Mouse (Mus musculus) CH12.LX (cell line): ENCODE measurements at regions not wholly inside any gene's neighbourhood (a gene's known extent, or its start where the extent isn't known, plus 50 kb on each side); places are given as distances from the start of the nearest gene placed in this dataset.

Source experiments
- DNase-seq: peaks from one replicate; pipeline ENCODE4 v3.0.0-alpha.2; 2013; ENCODE audit errors: extremely low read depth
- H3K27ac ChIP-seq: 2 replicates; pipeline ENCODE4 v1.5.1; 2012; ENCODE audit warnings: low read depth, mild to moderate bottlenecking, control low read depth, moderate library complexity; ENCODE audit not compliant: insufficient read depth
- H3K27me3 ChIP-seq: replicated peaks from 2 replicates; pipeline ENCODE3; 2012; ENCODE audit warnings: inconsistent platforms
- H3K36me3 ChIP-seq, 2 experiments: replicated peaks in 1 of 2; 2 replicates each; pipeline versions ENCODE3 to v1.6.1; 2012; ENCODE audit warnings: inconsistent platforms in 1 of 2, low read length in 1 of 2, mild to moderate bottlenecking in 1 of 2, mixed read lengths in 1 of 2, moderate library complexity in 1 of 2; ENCODE audit not compliant: control insufficient read depth in 1 of 2, insufficient read depth in 1 of 2
- H3K4me1 ChIP-seq, 2 experiments: 2 replicates each; pipeline ENCODE4 v1.6.1; 2012; ENCODE audit warnings: inconsistent platforms in 1 of 2, moderate library complexity in 1 of 2; ENCODE audit not compliant: insufficient read depth in 2 of 2, control insufficient read depth in 1 of 2
- H3K4me2 ChIP-seq: 2 replicates; pipeline ENCODE4 v1.6.1; 2012; ENCODE audit warnings: low read depth, mild to moderate bottlenecking, control low read depth; ENCODE audit not compliant: poor library complexity, insufficient read depth, severe bottlenecking
- H3K4me3 ChIP-seq, 3 experiments: fragments of 150-350 bp in 1 of 3; sonication (generic) in 1 of 3; replicated peaks in 1 of 3; 2 replicates each; pipeline versions ENCODE3 to v1.5.1; 2011 to 2012; ENCODE audit warnings: low read depth in 2 of 3, low read length in 2 of 3, mild to moderate bottlenecking in 2 of 3, moderate library complexity in 2 of 3, control low read depth in 1 of 3, improper control_type of control experiment in 1 of 3, inconsistent platforms in 1 of 3, mixed read lengths in 1 of 3; ENCODE audit not compliant: poor library complexity in 1 of 3
- H3K79me2 ChIP-seq: replicated peaks from 2 replicates; pipeline ENCODE4 v1.6.1; 2012; ENCODE audit warnings: mild to moderate bottlenecking, moderate library complexity; ENCODE audit not compliant: control insufficient read depth, poor library complexity, insufficient read depth, severe bottlenecking; ENCODE audit errors: extremely low read depth
- H3K9ac ChIP-seq: 2 replicates; pipeline ENCODE4 v1.6.1; 2012; ENCODE audit warnings: low read depth, mild to moderate bottlenecking, control low read depth, moderate library complexity; ENCODE audit not compliant: insufficient read depth
- H3K9me3 ChIP-seq: replicated peaks from 2 replicates; pipeline ENCODE3; 2012; ENCODE audit warnings: low read length, inconsistent platforms, mixed read lengths
- CHD1 ChIP-seq: IDR thresholded peaks from 2 replicates; pipeline ENCODE4 v1.6.1; 2012; ENCODE audit warnings: low read depth, low read length, improper control_type of control experiment, inconsistent platforms
- CTCF ChIP-seq, 2 experiments: IDR thresholded peaks in 1 of 2; conservative IDR thresholded peaks in 1 of 2; 2 replicates each; pipeline ENCODE4 v1.5.1; 2011 to 2012; ENCODE audit warnings: low read depth in 2 of 2, low read length in 2 of 2, improper control_type of control experiment in 1 of 2, inconsistent platforms in 1 of 2, mild to moderate bottlenecking in 1 of 2, moderate library complexity in 1 of 2
- ELF1 ChIP-seq: IDR thresholded peaks from 2 replicates; pipeline ENCODE4 v1.6.1; 2014; ENCODE audit warnings: low read depth, mild to moderate bottlenecking, inconsistent platforms, low read length, improper control_type of control experiment
- EP300 ChIP-seq: IDR thresholded peaks from 2 replicates; pipeline ENCODE4 v1.6.1; 2011; ENCODE audit warnings: low read length, improper control_type of control experiment
- ETS1 ChIP-seq: conservative IDR thresholded peaks from 2 replicates; pipeline ENCODE4 v1.6.1; 2012; ENCODE audit warnings: low read depth, mild to moderate bottlenecking, inconsistent platforms, low read length, improper control_type of control experiment, moderate library complexity
- HCFC1 ChIP-seq: IDR thresholded peaks from 2 replicates; pipeline ENCODE4 v1.6.1; 2012; ENCODE audit warnings: low read depth, mild to moderate bottlenecking, inconsistent platforms, low read length, improper control_type of control experiment
- IRF4 ChIP-seq: IDR thresholded peaks from 2 replicates; pipeline ENCODE4 v1.6.1; 2014; ENCODE audit warnings: low read depth, mild to moderate bottlenecking, inconsistent platforms, low read length, improper control_type of control experiment
- JUN ChIP-seq: IDR thresholded peaks from 2 replicates; pipeline ENCODE4 v1.6.1; 2011; ENCODE audit warnings: low read depth, mild to moderate bottlenecking, low read length, improper control_type of control experiment, moderate library complexity; ENCODE audit not compliant: insufficient read depth
- KAT2A ChIP-seq: IDR thresholded peaks from 2 replicates; pipeline ENCODE4 v1.6.1; 2012; ENCODE audit warnings: low read length, improper control_type of control experiment, inconsistent platforms; ENCODE audit not compliant: insufficient replicate concordance
- MAFK ChIP-seq: IDR thresholded peaks from 2 replicates; pipeline ENCODE4 v1.6.1; 2011; ENCODE audit warnings: low read length, improper control_type of control experiment; ENCODE audit not compliant: insufficient replicate concordance
- MAX ChIP-seq: IDR thresholded peaks from 2 replicates; pipeline ENCODE4 v1.6.1; 2011; ENCODE audit warnings: low read length, improper control_type of control experiment
- MAZ ChIP-seq: IDR thresholded peaks from 2 replicates; pipeline ENCODE4 v1.6.1; 2012; ENCODE audit warnings: low read depth, mild to moderate bottlenecking, inconsistent platforms, low read length, improper control_type of control experiment, moderate library complexity
- MEF2A ChIP-seq: IDR thresholded peaks from 2 replicates; pipeline ENCODE4 v1.6.1; 2014; ENCODE audit warnings: low read depth, mild to moderate bottlenecking, inconsistent platforms, low read length, improper control_type of control experiment, borderline replicate concordance
- MYC ChIP-seq: IDR thresholded peaks from 2 replicates; pipeline ENCODE4 v1.6.1; 2011; ENCODE audit warnings: low read depth, mild to moderate bottlenecking, improper control_type of control experiment, low read length
- RAD21 ChIP-seq: IDR thresholded peaks from 2 replicates; pipeline ENCODE4 v1.6.1; 2011; ENCODE audit warnings: low read depth, mild to moderate bottlenecking, low read length, improper control_type of control experiment, moderate library complexity
- RCOR1 ChIP-seq: conservative IDR thresholded peaks from 2 replicates; pipeline ENCODE4 v1.6.1; 2012; ENCODE audit warnings: low read depth, mild to moderate bottlenecking, inconsistent platforms, low read length, improper control_type of control experiment
- SMC3 ChIP-seq: IDR thresholded peaks from 2 replicates; pipeline ENCODE4 v1.6.1; 2011; ENCODE audit warnings: low read depth, low read length, improper control_type of control experiment
- TBP ChIP-seq: conservative IDR thresholded peaks from 2 replicates; pipeline ENCODE4 v1.6.1; 2011; ENCODE audit warnings: low read depth, low read length, improper control_type of control experiment
- UBTF ChIP-seq: IDR thresholded peaks from 2 replicates; pipeline ENCODE4 v1.6.1; 2012; ENCODE audit warnings: low read depth, mild to moderate bottlenecking, inconsistent platforms, low read length, improper control_type of control experiment, moderate library complexity
- USF1 ChIP-seq: IDR thresholded peaks from 2 replicates; pipeline ENCODE4 v1.6.1; 2014; ENCODE audit warnings: low read depth, mild to moderate bottlenecking, inconsistent platforms, low read length, improper control_type of control experiment
- USF2 ChIP-seq: conservative IDR thresholded peaks from 2 replicates; pipeline ENCODE4 v1.6.1; 2011; ENCODE audit warnings: low read depth, low read length, improper control_type of control experiment
- dilution Hi-C: fragments of 300-500 bp; cut with MboI; formaldehyde crosslinking; loops from 2 replicates; pipeline ENCODE4 v1.14.3; 2020; ENCODE audit warnings: low sequenced_read_pairs; ENCODE audit not compliant: extremely low pct_unique_long_range_greater_than_20kb, extremely low pct_ligation_motif_present
- in situ Hi-C: fragments of 300-500 bp; cut with MboI; formaldehyde crosslinking; loops from 3 replicates; pipeline ENCODE4 v1.14.3; 2019; ENCODE audit warnings: low sequenced_read_pairs, low pct_ligation_motif_present, low pct_unique_long_range_greater_than_20kb, mixed read lengths

DNA sequence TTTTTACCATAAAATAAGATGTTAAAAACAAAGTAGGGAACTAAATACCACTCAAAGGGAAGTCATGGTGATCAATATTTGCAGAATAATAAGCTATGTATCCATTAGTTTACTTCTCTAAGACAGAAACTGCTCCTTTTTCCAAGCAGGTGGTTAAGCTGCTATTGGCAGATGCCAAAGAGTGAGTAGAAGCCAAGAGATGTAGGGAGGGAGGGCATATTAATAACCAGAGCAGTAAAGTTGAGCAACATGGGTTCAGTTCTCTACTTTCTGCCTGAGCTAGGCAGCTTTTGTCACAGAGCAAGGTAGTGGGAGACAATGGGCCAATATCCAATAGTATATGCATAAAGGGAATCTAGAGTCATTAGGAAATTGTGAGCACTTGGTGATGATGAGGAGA lies 394.4 kb upstream of the Reg3g start:
- H3K27ac ChIP-seq, result no peak overlapping the region
- H3K4me2 ChIP-seq, result no peak overlapping the region
- H3K79me2 ChIP-seq, result no peaks in the 10 kb centered on the region
- H3K9ac ChIP-seq, result no peak overlapping the region
- in situ Hi-C loops (no loop called here), dilution Hi-C loops (no loop called here)
- no peaks in the 10 kb centered on the region for H3K27me3 ChIP-seq
- peaks cover 28% of the 10 kb centered on the region for H3K9me3 ChIP-seq
- no peaks in the 10 kb centered on the region for H3K36me3 ChIP-seq
- no peak for TF ChIP-seq RAD21
- TF ChIP-seq MAX, result no peak
- no peak for TF ChIP-seq USF1
- TF ChIP-seq MYC, result no peak
- H3K4me3 ChIP-seq, result no peak overlapping the region
- DNase-seq, result no peak
- H3K4me1 ChIP-seq, result no peaks in the 10 kb centered on the region

DNA sequence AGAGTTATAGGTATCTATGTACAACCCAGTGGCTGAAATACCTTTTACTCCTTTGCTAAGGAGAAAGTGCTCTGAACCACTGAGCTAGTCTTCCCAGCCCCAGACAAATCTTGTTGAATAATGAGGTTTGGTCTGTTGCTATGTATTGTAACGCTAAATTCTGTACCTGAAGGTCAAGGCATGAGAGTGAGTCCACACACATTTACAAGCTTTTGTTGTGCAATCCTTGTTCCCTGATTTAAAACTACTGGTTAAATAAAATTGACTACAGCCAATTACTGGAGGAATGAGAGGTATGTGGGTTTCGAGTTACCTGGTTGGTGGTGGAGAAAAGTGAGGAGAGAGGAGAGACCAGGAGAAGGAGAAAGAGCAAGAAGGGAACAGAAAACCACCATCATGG lies 372.6 kb upstream of the Reg3g start:
- in situ Hi-C loops (no loop called here), dilution Hi-C loops (no loop called here)
- no peak overlapping the region for H3K9ac ChIP-seq
- no peaks in the 10 kb centered on the region for H3K4me1 ChIP-seq
- no peak overlapping the region for H3K27ac ChIP-seq
- no peak overlapping the region for H3K4me3 ChIP-seq
- no peak overlapping the region for H3K4me2 ChIP-seq
- no peaks in the 10 kb centered on the region for H3K27me3 ChIP-seq
- peaks cover 21% of the 10 kb centered on the region for H3K9me3 ChIP-seq
- DNase-seq, result no peak
- no peaks in the 10 kb centered on the region for H3K79me2 ChIP-seq
- H3K36me3 ChIP-seq, result no peaks in the 10 kb centered on the region
- no peak for TF ChIP-seq USF1
- no peak for TF ChIP-seq SMC3
- TF ChIP-seq MAFK, result no peak
- no peak for TF ChIP-seq MYC
- TF ChIP-seq JUN, result no peak
- TF ChIP-seq ELF1, result no peak
- TF ChIP-seq MAZ, result no peak
- TF ChIP-seq CHD1, result no peak
- no peak for TF ChIP-seq EP300
- TF ChIP-seq ETS1, result no peak
- no peak for TF ChIP-seq KAT2A
- TF ChIP-seq RAD21, result no peak
- TF ChIP-seq RCOR1, result no peak
- TF ChIP-seq CTCF (conservative IDR thresholded peaks at IDR 0.05 in 1 of 2, IDR thresholded peaks at IDR 0.05 in 1 of 2; ENCODE audit: low read depth in 2 of 2, low read length in 2 of 2), result no peak
- no peak for TF ChIP-seq TBP
- TF ChIP-seq UBTF, result no peak
- no peak for TF ChIP-seq HCFC1
- no peak for TF ChIP-seq IRF4
- TF ChIP-seq USF2, result no peak
- no peak for TF ChIP-seq MEF2A
